Mouse (Mus musculus): ENCODE measurements at regions not wholly inside any gene's neighbourhood (a gene's known extent, or its start where the extent isn't known, plus 50 kb on each side); places are given as distances from the start of the nearest gene placed in this dataset.

DNA sequence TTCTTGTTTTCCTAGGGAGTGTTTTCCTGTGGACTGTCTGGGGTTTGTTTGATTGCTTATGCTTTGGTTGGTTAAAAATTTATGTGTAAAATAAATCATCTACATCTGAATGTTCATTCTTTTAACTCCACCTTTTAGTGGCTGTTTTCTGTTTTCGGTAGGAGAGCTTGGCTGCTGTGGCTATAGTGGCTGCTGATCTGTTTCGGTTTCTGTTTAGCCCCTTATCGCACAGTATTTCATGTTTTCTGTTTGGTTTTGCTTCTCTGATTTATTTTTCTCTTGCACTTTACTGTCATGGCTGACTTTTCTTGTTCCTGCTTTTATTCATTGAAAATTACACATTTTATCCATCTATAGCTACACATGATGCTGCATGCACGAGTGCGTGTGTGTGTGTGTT is 206.0 kb upstream of the Hs6st1 start:
- no peak for TF ChIP-seq CTCF (IDR thresholded peaks at IDR 0.05; ENCODE audit: borderline replicate concordance, control insufficient read depth, extremely low read depth, insufficient read depth, low read length, poor library complexity)
- no peak for TF ChIP-seq POLR2A (IDR thresholded peaks at IDR 0.05; ENCODE audit: control insufficient read depth, extremely low read depth, insufficient read depth, low read length, poor library complexity)
